Mouse (Mus musculus): Measurements from ENCODE around the gene Emp3.

GRCm38 (mm10) chr7:45914067-45914466 lies 7.1 kb downstream of the Emp3 start:
- TF ChIP-seq GATA1 (IDR thresholded peaks at IDR 0.05; ENCODE audit: borderline replicate concordance, low read length) (no peak), FLI1 (IDR thresholded peaks at IDR 0.05; ENCODE audit: low read length) (no peak)

Data from megakaryocyte, embryonic 14.5 days (primary cell).